In the genomic region with DNA sequence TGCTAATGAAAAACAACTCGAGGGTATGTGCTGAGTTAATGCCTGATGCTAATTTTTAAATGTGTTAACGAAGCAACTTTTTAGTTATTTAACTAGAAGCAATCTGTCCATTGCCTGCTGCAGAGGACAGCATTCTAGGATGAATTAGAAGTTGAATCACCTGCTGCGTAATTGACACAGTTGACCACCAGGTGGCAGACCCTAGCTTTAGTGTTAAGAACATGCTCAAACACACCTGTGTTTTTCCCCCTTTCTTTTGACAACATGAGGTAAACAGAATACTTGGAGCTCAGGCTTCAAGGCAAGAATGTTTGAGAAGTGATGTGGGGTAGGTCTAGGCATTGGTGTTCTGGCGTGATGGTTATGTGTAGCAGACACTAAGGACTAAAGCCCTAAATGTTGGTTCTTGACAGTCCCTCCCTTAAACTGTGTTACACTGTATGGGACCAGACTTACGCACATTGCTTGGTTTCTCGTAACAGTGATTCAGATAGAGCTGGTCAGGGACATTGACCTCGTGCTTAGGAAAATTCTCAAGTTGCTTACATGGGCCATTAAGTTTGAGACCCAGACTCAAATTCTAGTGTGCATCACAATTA, we compare ENCODE assay signal across 8 mouse cellular contexts. TPM values are rescaled to one million over a fixed set of nuclear protein-coding genes. Genes with fewer than 3 reads are reported as not detected.
A peak's percentile ranks its signal among the peaks of the same experiment; 100 is the strongest.
DNase-seq lines count a peak whose midpoint lies in the region; ATAC-seq and TF ChIP-seq lines count a peak whose summit lies in the region.

No protein-coding gene starts in this region.

- H3K4me1 ChIP-seq in embryonic facial prominence, embryonic 11.5 days (ENCODE audit: control insufficient read depth, insufficient read depth, low read length) = no peaks in the 10 kb centered on the region
- H3K4me1 ChIP-seq in limb, embryonic 14.5 days (ENCODE audit: control insufficient read depth, insufficient read depth, low read length) = no peaks in the 10 kb centered on the region
- H3K4me1 ChIP-seq in neural tube, embryonic 12.5 days = no peaks in the 10 kb centered on the region

- H3K9ac ChIP-seq in embryonic facial prominence, embryonic 11.5 days (replicated peaks; ENCODE audit: low read length) = no peak overlapping the region
- H3K9ac ChIP-seq in limb, embryonic 14.5 days (ENCODE audit: low read depth, low read length, severe bottlenecking) = no peak overlapping the region
- H3K9ac ChIP-seq in neural tube, embryonic 12.5 days = no peak overlapping the region

- H3K27me3 ChIP-seq in embryonic facial prominence, embryonic 11.5 days (ENCODE audit: control insufficient read depth, insufficient read depth, low read length) = no peaks in the 10 kb centered on the region
- no peaks in the 10 kb centered on the region for H3K27me3 ChIP-seq in limb, embryonic 14.5 days (ENCODE audit: control insufficient read depth, insufficient read depth, low read length)
- no peaks in the 10 kb centered on the region for H3K27me3 ChIP-seq in neural tube, embryonic 12.5 days (replicated peaks)

- no peaks in the 10 kb centered on the region for H3K9me3 ChIP-seq in embryonic facial prominence, embryonic 11.5 days (replicated peaks; ENCODE audit: control insufficient read depth, low read length)
- H3K9me3 ChIP-seq in limb, embryonic 14.5 days (ENCODE audit: control insufficient read depth, low read length) = no peaks in the 10 kb centered on the region
- no peaks in the 10 kb centered on the region for H3K9me3 ChIP-seq in neural tube, embryonic 12.5 days

- no peak overlapping the region for H3K4me2 ChIP-seq in embryonic facial prominence, embryonic 11.5 days (ENCODE audit: low read depth, low read length)
- H3K4me2 ChIP-seq in limb, embryonic 14.5 days (replicated peaks; ENCODE audit: low read depth, low read length, severe bottlenecking) = no peak overlapping the region
- H3K4me2 ChIP-seq in neural tube, embryonic 12.5 days (replicated peaks) = no peak overlapping the region

- DNase-seq in urinary bladder, postnatal 14 days (ENCODE audit: low spot score) = peak; percentile 72
- DNase-seq in urinary bladder, postnatal 10 days (ENCODE audit: low spot score) = no peak
- DNase-seq in adrenal gland, postnatal 36 days = peak; percentile 58 to 63
- peak; percentile 77 for DNase-seq in embryonic facial prominence, embryonic 11.5 days (ENCODE audit: low spot score)
- DNase-seq in hindlimb bud, embryonic 11.5 days (ENCODE audit: extremely low spot score, low read depth, low spot score) = peak; percentile 37
- DNase-seq in limb, embryonic 14.5 days (ENCODE audit: low spot score) = peak; percentile 61
- DNase-seq in urinary bladder, postnatal 36 days (ENCODE audit: low spot score in 2 of 2) = peak; percentile 54 to 64

- no peak for TF ChIP-seq POLR2A in limb, embryonic 14.5 days (IDR thresholded peaks at IDR 0.05; ENCODE audit: borderline replicate concordance, extremely low read depth, insufficient read depth, insufficient read length)

- peaks cover 6% of the 10 kb centered on the region for H3K36me3 ChIP-seq in embryonic facial prominence, embryonic 11.5 days (replicated peaks; ENCODE audit: control insufficient read depth, insufficient read depth, low read depth, low read length)
- peaks cover 54% of the 10 kb centered on the region for H3K36me3 ChIP-seq in limb, embryonic 14.5 days (ENCODE audit: control insufficient read depth, insufficient read depth, low read length)
- H3K36me3 ChIP-seq in neural tube, embryonic 12.5 days = peaks cover 8% of the 10 kb centered on the region; the same call in 1 of the 2 replicates

- H3K27ac ChIP-seq in embryonic facial prominence, embryonic 11.5 days (replicated peaks; ENCODE audit: low read depth, low read length) = no peak overlapping the region
- no peak overlapping the region for H3K27ac ChIP-seq in limb, embryonic 14.5 days (replicated peaks; ENCODE audit: low read depth, low read length)
- no peak overlapping the region for H3K27ac ChIP-seq in neural tube, embryonic 12.5 days

- 41% methylated on average over 7 of the region's 7 CpGs for WGBS in embryonic facial prominence, embryonic 11.5 days
- WGBS in limb, embryonic 14.5 days = 44% methylated on average over 7 of the region's 7 CpGs
- WGBS in neural tube, embryonic 12.5 days = 49% methylated on average over 7 of the region's 7 CpGs

- no peak overlapping the region for H3K4me3 ChIP-seq in embryonic facial prominence, embryonic 11.5 days (ENCODE audit: low read depth, low read length)
- no peak overlapping the region for H3K4me3 ChIP-seq in limb, embryonic 14.5 days (replicated peaks; ENCODE audit: low read length)
- H3K4me3 ChIP-seq in neural tube, embryonic 12.5 days = no peak overlapping the region

- no peak for ATAC-seq in embryonic facial prominence, embryonic 11.5 days (replicated peaks; ENCODE audit: insufficient number of reproducible peaks, low FRiP score, low TSS enrichment, low read depth)
- no peak for ATAC-seq in limb, embryonic 14.5 days (ENCODE audit: low FRiP score, low read depth)
- 0 out of 2 replicates have a peak, but pooled peaks have one; percentile 58 for ATAC-seq in neural tube, embryonic 12.5 days (ENCODE audit: low FRiP score, low read depth)

RNA-seq across cellular contexts. Expression of gene Igsf10, which starts 22.8 kb away (rescaled TPM):
- 1 to 10 TPM; 1.6 to 3.4 TPM for total RNA-seq in adrenal gland, postnatal 36 days (2021)
- polyA plus RNA-seq in embryonic facial prominence, embryonic 11.5 days (2014; fragmentation: Nextera tagmentation; extraction: Ambion mirVana) = 8.7 and 9.2 TPM in 2 replicates
- polyA plus RNA-seq in limb, embryonic 14.5 days (2012; rRNA removed) = 18.5 and 20.5 TPM in 2 replicates
- 19.1 and 21.2 TPM in 2 replicates for polyA plus RNA-seq in limb, embryonic 14.5 days (2014; fragmentation: Nextera tagmentation; extraction: Ambion mirVana)
- 3.4 and 3.5 TPM in 2 replicates for polyA plus RNA-seq in neural tube, embryonic 12.5 days (2016; fragmentation: Nextera tagmentation; extraction: Ambion mirVana)

RNA-seq across cellular contexts. Expression of gene P2ry12, which starts 58.7 kb away (rescaled TPM):
- 1 to 10 TPM; 1.9 to 2.9 TPM for total RNA-seq in adrenal gland, postnatal 36 days (2021)
- polyA plus RNA-seq in embryonic facial prominence, embryonic 11.5 days (2014; fragmentation: Nextera tagmentation; extraction: Ambion mirVana) = 2.2 and 2.7 TPM in 2 replicates
- 2.0 and 2.5 TPM in 2 replicates for polyA plus RNA-seq in limb, embryonic 14.5 days (2012; rRNA removed)
- polyA plus RNA-seq in limb, embryonic 14.5 days (2014; fragmentation: Nextera tagmentation; extraction: Ambion mirVana) = 3.3 TPM in 2 replicates
- polyA plus RNA-seq in neural tube, embryonic 12.5 days (2016; fragmentation: Nextera tagmentation; extraction: Ambion mirVana) = 4.5 and 5.4 TPM in 2 replicates
